Mouse (Mus musculus): ENCODE data around the gene Clmn. TPM values are rescaled to one million over a fixed set of nuclear protein-coding genes. Genes with fewer than 3 reads are reported as not detected.

Clmn gene
- polyA plus RNA-seq, 1 experiment from 2014 or later, result 0.17 TPM

DNA sequence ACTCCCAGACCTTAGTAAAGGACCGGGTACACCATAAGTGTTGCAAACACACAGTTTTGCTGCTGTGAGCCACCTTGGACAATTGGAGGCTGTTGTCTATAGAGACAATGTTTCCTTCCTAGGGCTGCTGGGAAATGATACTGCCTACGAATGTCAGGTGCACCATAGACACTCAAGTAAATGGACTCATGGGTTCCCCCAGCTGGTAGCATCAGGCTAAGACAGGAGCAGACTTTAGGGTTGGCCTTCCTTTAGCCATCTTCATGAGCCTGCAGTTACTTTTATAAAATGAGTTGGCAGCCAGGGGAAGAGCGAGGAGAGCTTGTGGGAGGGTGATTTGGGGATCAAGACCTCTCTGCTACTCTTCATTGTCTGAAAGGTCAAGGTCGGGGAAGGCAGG is 52.2 kb downstream of the Clmn start:
- Histone ChIP-seq H3K4me1 (replicated peaks) (no peaks in the 10 kb centered on the region; the same call in 1 of the 2 replicates), H3K27me3 (no peaks in the 10 kb centered on the region), H3K9me3 (replicated peaks) (no peaks in the 10 kb centered on the region), H3K27ac (no peak overlapping the region), H3K4me2 (no peak overlapping the region), H3K4me3 (replicated peaks) (no peak overlapping the region), H3K36me3 (no peaks in the 10 kb centered on the region), H3K9ac (no peak overlapping the region)
- ATAC-seq (ENCODE audit: low read depth) (no peak), DNase-seq (no peak)
- WGBS (ENCODE audit: insufficient replicate concordance), result 41% methylated on average over 4 of the region's 4 CpGs

DNA sequence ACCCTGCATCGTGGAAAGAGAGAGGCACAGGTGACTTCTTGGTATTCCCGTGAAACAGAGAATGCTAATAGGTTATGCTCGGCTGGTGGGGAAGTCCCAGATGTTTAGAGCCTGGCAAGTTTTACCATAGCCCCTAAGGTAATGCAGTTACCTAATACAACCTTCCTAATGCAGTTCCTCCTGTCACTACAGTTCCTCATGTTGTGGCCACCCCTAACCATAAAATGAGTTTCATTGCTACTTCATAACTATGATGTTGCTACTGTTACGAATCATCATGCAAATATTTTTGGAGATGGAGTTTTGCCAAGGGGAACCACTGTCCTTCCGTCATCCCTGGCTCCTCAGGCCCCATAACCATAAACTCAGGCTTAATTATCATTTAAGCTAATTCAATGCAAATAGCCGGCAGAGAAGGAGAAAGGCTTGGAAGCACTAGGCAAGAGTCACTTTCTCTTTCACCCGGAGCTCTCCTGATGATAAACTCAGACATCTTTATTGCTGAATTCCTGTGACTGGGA is 53.9 kb downstream of the Clmn start:
- DNase-seq, result no peak
- Histone ChIP-seq H3K4me1 (replicated peaks) (no peaks in the 10 kb centered on the region), H3K9me3 (replicated peaks) (no peaks in the 10 kb centered on the region), H3K27ac (no peak overlapping the region), H3K9ac (no peak overlapping the region), H3K27me3 (no peaks in the 10 kb centered on the region), H3K4me2 (no peak overlapping the region), H3K4me3 (replicated peaks) (no peak overlapping the region), H3K36me3 (no peaks in the 10 kb centered on the region)
- ATAC-seq (ENCODE audit: low read depth), result no peak
- WGBS (ENCODE audit: insufficient replicate concordance), result 53% methylated on average over 7 of the region's 7 CpGs

DNA sequence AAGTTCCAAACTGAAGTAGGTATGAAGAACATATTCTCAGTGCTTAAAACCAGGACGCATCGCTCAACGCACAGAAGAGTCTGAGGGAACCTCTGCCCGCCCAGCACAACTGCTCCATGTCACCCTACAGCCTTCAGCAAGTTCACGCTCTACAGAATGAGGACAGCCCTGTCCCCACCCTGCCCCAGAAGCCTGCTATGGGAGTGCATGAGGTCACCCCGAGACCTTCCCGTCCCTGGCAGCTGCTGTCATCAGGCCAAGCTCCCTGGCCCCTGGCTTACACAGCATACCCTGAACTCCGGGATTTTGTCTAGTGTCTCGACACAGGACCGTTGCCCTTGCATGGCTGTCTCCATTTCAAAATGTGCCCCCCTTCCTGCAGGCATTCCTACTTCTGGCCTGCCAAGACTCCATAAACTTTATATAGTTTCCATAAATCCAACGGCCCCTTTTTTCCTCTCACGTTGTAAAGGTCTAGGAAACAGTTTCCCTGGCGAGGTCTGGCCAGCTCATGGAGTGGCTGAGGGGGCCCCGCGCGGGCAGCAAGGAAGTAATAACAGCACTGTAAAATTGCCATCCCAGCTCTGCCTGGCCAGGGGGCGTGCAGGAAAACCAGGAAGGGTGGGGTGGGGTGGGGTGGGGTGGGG is 56.3 kb downstream of the Clmn start:
- no peaks in the 10 kb centered on the region for H3K36me3 ChIP-seq
- H3K27ac ChIP-seq, result no peak overlapping the region
- no peak overlapping the region for H3K4me2 ChIP-seq
- H3K27me3 ChIP-seq, result no peaks in the 10 kb centered on the region
- H3K9ac ChIP-seq, result no peak overlapping the region
- ATAC-seq (ENCODE audit: low read depth), result no peak
- 69% methylated on average over 17 of the region's 17 CpGs for WGBS (ENCODE audit: insufficient replicate concordance)
- no peak for DNase-seq
- no peaks in the 10 kb centered on the region for H3K9me3 ChIP-seq (replicated peaks)
- H3K4me1 ChIP-seq (replicated peaks), result no peaks in the 10 kb centered on the region
- no peak overlapping the region for H3K4me3 ChIP-seq (replicated peaks)

DNA sequence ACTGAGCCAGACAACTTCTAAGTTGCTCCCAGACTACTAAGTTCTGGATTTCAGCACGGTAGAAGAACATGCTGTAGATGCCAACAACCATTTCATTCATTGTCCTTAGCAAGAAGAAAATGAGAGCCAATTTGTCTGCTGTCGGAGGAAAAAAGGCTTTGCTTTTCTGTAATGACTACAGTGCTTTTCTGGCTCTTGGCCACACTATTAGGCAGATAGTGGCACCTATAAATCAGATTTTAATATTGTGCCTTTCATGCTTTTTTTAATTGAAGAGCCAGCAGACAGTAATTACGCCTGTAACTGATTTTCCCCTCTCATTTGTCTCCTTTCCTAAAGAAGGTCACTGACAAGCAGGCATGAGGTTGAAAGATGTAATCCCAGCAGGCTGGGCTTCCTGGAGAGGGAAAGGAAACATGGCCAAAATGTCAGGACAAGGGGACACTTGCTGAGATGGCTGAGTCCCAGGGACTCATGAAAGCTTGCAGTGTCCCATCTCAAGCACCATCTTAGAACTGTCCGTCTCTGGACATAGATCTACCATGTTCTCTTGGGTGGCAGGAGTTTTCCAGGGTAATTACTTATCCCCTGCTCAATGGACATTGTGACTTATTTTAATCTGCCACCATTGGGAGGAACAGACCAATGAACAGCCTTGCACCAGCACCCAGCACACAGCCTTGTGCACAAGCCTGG is 58.0 kb downstream of the Clmn start:
- DNase-seq (no peak), ATAC-seq (ENCODE audit: low read depth) (no peak)
- H3K27ac ChIP-seq, result no peak overlapping the region
- H3K36me3 ChIP-seq, result no peaks in the 10 kb centered on the region
- no peak overlapping the region for H3K4me2 ChIP-seq
- H3K9me3 ChIP-seq (replicated peaks), result no peaks in the 10 kb centered on the region
- 55% methylated on average over 4 of the region's 4 CpGs for WGBS (ENCODE audit: insufficient replicate concordance)
- no peak overlapping the region for H3K9ac ChIP-seq
- H3K27me3 ChIP-seq, result no peaks in the 10 kb centered on the region
- no peaks in the 10 kb centered on the region for H3K4me1 ChIP-seq (replicated peaks)
- no peak overlapping the region for H3K4me3 ChIP-seq (replicated peaks)

DNA sequence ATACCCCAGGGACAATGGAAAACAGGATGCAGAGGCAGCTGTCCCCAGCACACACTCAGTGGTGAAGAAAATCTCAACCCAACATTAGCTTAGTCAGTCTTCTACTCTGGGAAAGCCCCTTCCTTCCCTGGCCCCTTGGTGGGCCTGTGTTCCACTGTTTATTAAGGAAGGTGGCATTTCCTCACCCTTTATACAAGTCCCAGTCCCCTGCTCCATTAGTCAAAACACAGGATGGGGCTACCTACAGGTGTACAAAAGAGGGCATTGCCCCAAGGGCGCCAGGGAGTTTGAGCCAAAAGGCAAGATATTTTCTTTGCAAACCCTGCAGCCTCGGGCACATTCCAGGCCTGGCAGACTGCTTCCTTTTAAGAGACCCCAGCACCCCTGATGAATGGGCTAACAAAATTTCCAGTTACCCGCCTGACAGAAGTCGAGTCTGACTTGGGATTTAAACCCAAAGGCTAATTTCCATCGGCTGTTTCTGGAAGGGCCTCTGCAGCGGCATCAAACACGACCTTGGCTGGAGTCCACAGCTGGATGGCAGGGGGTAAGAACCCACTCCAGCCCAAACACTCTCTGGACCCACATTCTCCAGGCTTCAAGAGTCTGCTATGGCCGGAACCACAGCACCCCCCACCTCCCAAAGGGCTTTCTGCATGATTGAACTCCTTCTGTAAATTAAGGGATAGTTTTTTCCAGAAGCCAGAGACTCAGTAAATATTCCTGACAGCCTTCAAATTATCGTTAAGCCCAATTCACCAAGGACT is 63.2 kb downstream of the Clmn start:
- DNase-seq, result no peak
- Histone ChIP-seq H3K27ac (no peak overlapping the region), H3K9ac (no peak overlapping the region), H3K4me3 (replicated peaks) (no peak overlapping the region), H3K9me3 (replicated peaks) (peaks cover 18% of the 10 kb centered on the region), H3K27me3 (no peaks in the 10 kb centered on the region), H3K36me3 (no peaks in the 10 kb centered on the region), H3K4me2 (no peak overlapping the region), H3K4me1 (replicated peaks) (no peaks in the 10 kb centered on the region)
- whole genome bisulfite sequencing (ENCODE audit: insufficient replicate concordance), result 57% methylated on average over 9 of the region's 9 CpGs
- no peak for ATAC-seq (ENCODE audit: low read depth)

DNA sequence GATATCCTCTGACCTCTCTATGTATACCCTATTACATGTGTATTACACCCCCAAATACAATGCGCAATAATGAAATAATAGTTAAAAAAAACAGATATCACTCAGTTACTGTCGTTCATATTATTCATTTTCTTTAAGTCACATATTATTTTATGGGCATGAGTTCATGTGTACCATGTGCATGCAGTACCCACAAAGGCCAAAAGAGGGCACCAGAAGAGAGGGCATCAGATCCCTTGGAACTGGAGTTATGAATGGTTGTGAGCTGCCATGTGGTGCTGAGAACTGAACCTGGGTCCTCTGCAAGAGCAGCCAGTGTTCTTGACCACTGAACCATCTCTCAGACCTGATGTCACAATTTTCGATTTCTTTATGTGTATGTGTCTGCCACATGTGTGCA is 65.5 kb downstream of the Clmn start:
- Histone ChIP-seq H3K9me3 (replicated peaks) (peaks cover 18% of the 10 kb centered on the region), H3K4me2 (no peak overlapping the region), H3K4me3 (replicated peaks) (no peak overlapping the region), H3K27ac (no peak overlapping the region), H3K4me1 (replicated peaks) (no peaks in the 10 kb centered on the region), H3K9ac (no peak overlapping the region), H3K36me3 (no peaks in the 10 kb centered on the region), H3K27me3 (no peaks in the 10 kb centered on the region)
- no peak for ATAC-seq (ENCODE audit: low read depth)
- DNase-seq, result no peak
- WGBS (ENCODE audit: insufficient replicate concordance), result 64% methylated on average over 3 of the region's 3 CpGs

DNA sequence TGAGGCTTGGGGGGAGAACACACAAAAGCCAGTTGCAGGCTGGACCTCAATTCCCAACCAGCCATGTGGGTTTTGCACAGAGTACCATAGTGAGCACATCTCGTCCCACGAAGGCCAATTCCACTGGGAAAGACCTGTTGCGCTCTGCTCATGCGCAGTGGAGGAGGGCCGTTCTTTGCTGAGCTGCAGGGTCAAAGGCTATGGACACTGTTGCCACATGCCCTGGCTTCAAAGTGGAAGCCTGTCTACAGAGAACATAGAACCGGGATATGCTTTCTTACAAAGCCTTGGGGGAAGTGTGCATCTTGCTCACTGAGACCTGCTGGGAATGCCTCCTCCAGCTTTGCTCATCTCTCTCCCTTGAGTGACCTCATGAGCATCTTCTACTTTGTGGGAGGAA is 67.0 kb downstream of the Clmn start:
- DNase-seq (no peak), ATAC-seq (ENCODE audit: low read depth) (no peak)
- WGBS (ENCODE audit: insufficient replicate concordance), result 85% methylated on average over 6 of the region's 6 CpGs
- H3K27me3 ChIP-seq, result no peaks in the 10 kb centered on the region
- no peak overlapping the region for H3K27ac ChIP-seq
- H3K4me3 ChIP-seq (replicated peaks), result no peak overlapping the region
- no peak overlapping the region for H3K9ac ChIP-seq
- no peaks in the 10 kb centered on the region for H3K36me3 ChIP-seq
- H3K4me1 ChIP-seq (replicated peaks), result no peaks in the 10 kb centered on the region
- H3K9me3 ChIP-seq (replicated peaks), result peaks cover 18% of the 10 kb centered on the region
- H3K4me2 ChIP-seq, result no peak overlapping the region

DNA sequence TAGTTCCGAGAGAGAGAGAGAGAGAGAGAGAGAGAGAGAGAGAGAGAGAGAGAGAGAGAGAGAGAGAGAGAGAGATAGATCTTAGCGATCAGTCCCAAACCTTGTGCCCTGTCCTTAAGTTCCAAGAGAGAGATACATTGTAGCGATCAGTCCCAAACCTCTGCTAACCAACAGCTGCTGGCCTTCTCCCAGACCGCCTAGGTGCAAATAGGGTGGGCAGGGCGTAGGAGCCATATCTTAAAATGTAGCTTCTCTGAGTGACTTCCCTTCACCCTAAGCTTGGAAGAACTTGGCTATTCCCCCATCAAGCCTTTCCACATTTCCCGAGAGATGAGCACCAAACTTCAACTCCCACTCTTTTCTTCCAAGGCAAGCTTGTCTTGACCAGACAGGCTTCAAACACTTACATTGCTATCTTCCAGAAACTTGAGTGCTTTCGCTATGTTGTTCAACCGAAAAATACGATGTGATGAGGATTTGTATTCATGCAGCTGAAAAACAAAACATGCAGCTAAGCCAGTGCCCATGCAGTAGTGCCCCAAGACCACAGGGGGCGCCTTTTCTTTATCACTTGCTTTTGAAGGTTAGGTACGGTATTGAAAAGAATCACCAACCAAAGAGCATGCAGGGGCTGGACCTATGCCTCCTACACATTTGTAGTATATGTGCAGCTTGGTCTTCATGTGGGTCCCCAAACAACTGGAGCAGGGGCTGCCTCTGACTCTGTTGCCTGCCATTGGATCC is 68.1 kb downstream of the Clmn start:
- no peak overlapping the region for H3K27ac ChIP-seq
- H3K4me2 ChIP-seq, result no peak overlapping the region
- no peaks in the 10 kb centered on the region for H3K36me3 ChIP-seq
- WGBS (ENCODE audit: insufficient replicate concordance), result 70% methylated on average over 11 of the region's 11 CpGs
- H3K9ac ChIP-seq, result no peak overlapping the region
- H3K4me3 ChIP-seq (replicated peaks), result no peak overlapping the region
- H3K9me3 ChIP-seq (replicated peaks), result peaks cover 18% of the 10 kb centered on the region
- H3K4me1 ChIP-seq (replicated peaks), result no peaks in the 10 kb centered on the region
- no peak for DNase-seq
- H3K27me3 ChIP-seq, result no peaks in the 10 kb centered on the region
- ATAC-seq (ENCODE audit: low read depth), result no peak

DNA sequence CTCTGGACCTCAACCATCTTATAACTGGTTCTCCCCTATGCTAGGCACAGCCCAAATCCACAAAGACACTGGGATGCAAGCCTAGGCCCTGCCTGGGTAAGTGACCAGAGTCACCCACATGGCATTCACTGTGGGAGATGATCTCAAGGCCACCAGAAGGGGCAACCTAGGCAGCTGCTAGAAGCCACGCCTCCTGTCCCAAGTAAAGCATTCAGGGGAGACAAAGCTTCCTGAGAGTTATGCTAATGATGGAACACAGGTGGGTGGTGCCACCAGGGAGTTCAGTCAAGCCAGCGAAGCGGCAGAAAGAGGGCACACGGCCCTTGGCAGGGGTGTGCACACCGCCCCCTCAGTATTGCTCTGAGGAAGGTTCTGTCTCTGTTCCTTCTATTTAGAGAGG is 69.9 kb downstream of the Clmn start:
- Histone ChIP-seq H3K9ac (no peak overlapping the region), H3K4me1 (replicated peaks) (no peaks in the 10 kb centered on the region), H3K9me3 (replicated peaks) (peaks cover 18% of the 10 kb centered on the region), H3K36me3 (no peaks in the 10 kb centered on the region), H3K4me2 (no peak overlapping the region), H3K27ac (no peak overlapping the region), H3K27me3 (no peaks in the 10 kb centered on the region), H3K4me3 (replicated peaks) (no peak overlapping the region)
- ATAC-seq (ENCODE audit: low read depth) (no peak), DNase-seq (no peak)
- 63% methylated on average over 5 of the region's 5 CpGs for WGBS (ENCODE audit: insufficient replicate concordance)

DNA sequence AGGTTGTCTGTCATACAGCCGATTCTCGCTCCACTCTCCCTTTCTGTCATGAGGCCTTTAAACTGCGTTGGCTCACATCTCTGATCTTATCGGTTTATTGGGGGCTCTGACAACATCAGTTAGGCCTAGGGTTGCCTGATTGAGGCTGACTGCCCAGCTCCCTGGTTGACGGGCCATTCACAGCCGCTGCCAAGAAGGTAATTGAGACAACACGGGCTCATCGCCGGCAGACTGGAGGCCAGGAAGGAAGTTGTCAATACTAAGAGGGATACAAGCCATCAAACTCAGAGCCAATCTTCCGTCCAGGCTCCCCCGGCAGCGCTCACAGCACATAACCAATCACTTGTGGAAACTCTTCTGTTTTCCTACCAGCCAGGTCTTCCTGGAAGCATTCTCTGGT is 71.4 kb downstream of the Clmn start:
- Histone ChIP-seq H3K27ac (no peak overlapping the region), H3K36me3 (no peaks in the 10 kb centered on the region), H3K9ac (no peak overlapping the region), H3K9me3 (replicated peaks) (peaks cover 6% of the 10 kb centered on the region), H3K4me1 (replicated peaks) (no peaks in the 10 kb centered on the region), H3K4me2 (no peak overlapping the region), H3K27me3 (no peaks in the 10 kb centered on the region), H3K4me3 (replicated peaks) (no peak overlapping the region)
- DNase-seq, result no peak
- no peak for ATAC-seq (ENCODE audit: low read depth)
- 31% methylated on average over 12 of the region's 12 CpGs for WGBS (ENCODE audit: insufficient replicate concordance)

DNA sequence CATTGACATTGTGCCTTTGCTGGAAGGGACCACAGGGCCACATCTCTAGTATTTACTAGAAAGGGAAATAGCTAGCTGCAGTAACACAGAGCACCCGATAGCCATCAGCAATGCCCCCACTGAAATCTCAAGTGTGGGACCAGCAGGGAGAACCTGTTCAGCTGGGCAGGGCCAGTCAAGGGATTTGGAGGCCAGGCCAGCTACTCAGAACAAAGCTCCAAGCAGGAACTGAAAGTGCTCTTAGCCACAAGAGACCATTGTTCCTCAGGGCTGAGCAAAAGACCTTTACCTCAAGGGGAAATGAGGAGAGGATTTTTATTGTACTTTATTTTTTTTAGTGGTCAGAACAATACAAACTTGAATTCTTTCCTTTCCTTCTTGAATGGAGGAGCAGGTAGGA is 87.3 kb downstream of the Clmn start:
- Histone ChIP-seq H3K36me3 (no peaks in the 10 kb centered on the region), H3K9me3 (replicated peaks) (no peaks in the 10 kb centered on the region), H3K4me1 (replicated peaks) (no peaks in the 10 kb centered on the region), H3K9ac (no peak overlapping the region), H3K4me3 (replicated peaks) (no peak overlapping the region), H3K4me2 (no peak overlapping the region), H3K27ac (no peak overlapping the region), H3K27me3 (no peaks in the 10 kb centered on the region; the same call in 1 of the 2 replicates)
- ATAC-seq (ENCODE audit: low read depth) (no peak), DNase-seq (no peak)
- WGBS (ENCODE audit: insufficient replicate concordance), result 71% methylated on average over 1 of the region's 1 CpGs

All from liver, embryonic 13.5 days (tissue).